Mouse (Mus musculus) testis, adult 2 months (tissue): ENCODE measurements around the gene Myadml2.

Experiments
- CTCF ChIP-seq: fragments of 200-500 bp; IDR thresholded peaks from 2 replicates; pipeline ENCODE4 v1.5.1; 2012; ENCODE audit warnings: low read depth, mild to moderate bottlenecking, inconsistent platforms, low read length, moderate library complexity; ENCODE audit not compliant: control insufficient read depth, insufficient read depth, insufficient replicate concordance
- POLR2A ChIP-seq: fragments of 200-500 bp; IDR thresholded peaks from 2 replicates; pipeline ENCODE4 v1.6.1; 2012; ENCODE audit warnings: low read depth, mild to moderate bottlenecking, inconsistent platforms, low read length, moderate library complexity; ENCODE audit not compliant: control insufficient read depth

- no peak for TF ChIP-seq CTCF
- peak; percentile 83 for TF ChIP-seq POLR2A
Measured at GRCm38 (mm10) chr11:120617519-120618112, 30.3 kb downstream of the Myadml2 start, which contains the start of gene Pcyt2.
